Mouse (Mus musculus): ENCODE measurements at regions not wholly inside any gene's neighbourhood (a gene's known extent, or its start where the extent isn't known, plus 50 kb on each side); places are given as distances from the start of the nearest gene placed in this dataset.

DNA sequence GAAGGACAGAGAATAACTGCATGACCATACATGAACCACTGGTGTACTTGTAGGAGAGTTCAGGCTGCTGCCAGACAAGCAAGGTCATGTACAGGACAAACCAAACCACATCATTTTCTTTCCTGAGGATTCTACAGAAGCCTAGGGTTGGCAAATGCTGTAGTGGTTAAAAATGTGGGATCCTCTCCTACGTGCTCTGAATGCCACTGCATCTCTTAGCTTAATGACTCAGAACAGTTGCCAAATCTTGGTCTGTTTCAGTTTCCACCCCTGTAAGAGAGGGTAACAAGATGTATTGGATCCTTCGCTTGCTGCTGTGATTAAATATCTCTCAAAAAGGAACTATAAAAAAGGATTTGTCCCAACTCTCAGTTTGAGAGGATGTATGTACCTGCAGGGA, 938.1 kb downstream of the 4930444P10Rik start:
- Histone ChIP-seq H3K9ac (replicated peaks) (no peak overlapping the region), H3K4me1 (no peaks in the 10 kb centered on the region), H3K27ac (replicated peaks) (no peak overlapping the region), H3K27me3 (no peaks in the 10 kb centered on the region), H3K4me2 (replicated peaks) (no peak overlapping the region), H3K4me3 (no peak overlapping the region), H3K9me3 (no peaks in the 10 kb centered on the region), H3K36me3 (no peaks in the 10 kb centered on the region)
- ATAC-seq (ENCODE audit: low FRiP score, low read depth) = no peak
- WGBS = 88% methylated on average over 2 of the region's 2 CpGs

DNA sequence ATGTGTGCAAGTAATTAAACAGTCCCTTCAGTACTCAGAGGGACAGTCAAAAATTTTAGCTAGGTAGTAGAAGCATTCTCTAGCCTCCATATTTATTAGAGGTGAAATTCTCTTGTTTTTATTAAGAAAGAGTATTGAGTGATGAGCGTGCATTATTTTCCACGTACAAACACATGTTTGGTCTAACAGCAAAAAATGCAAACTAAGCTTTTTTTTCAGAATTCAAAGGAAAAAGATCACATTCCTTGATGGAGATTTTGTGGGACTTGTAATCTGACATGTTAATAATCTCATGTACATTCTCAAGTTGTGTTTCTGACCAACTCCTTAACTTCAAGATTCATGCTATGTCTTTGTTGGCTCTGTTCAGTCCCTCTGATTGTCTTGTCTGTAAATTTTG, 939.2 kb downstream of the 4930444P10Rik start:
- Histone ChIP-seq H3K4me1 (no peaks in the 10 kb centered on the region), H3K27ac (replicated peaks) (no peak overlapping the region), H3K27me3 (no peaks in the 10 kb centered on the region), H3K4me3 (no peak overlapping the region), H3K9ac (replicated peaks) (no peak overlapping the region), H3K4me2 (replicated peaks) (no peak overlapping the region), H3K9me3 (no peaks in the 10 kb centered on the region), H3K36me3 (no peaks in the 10 kb centered on the region)
- 93% methylated on average over 2 of the region's 2 CpGs for WGBS
- ATAC-seq (ENCODE audit: low FRiP score, low read depth) = no peak

DNA sequence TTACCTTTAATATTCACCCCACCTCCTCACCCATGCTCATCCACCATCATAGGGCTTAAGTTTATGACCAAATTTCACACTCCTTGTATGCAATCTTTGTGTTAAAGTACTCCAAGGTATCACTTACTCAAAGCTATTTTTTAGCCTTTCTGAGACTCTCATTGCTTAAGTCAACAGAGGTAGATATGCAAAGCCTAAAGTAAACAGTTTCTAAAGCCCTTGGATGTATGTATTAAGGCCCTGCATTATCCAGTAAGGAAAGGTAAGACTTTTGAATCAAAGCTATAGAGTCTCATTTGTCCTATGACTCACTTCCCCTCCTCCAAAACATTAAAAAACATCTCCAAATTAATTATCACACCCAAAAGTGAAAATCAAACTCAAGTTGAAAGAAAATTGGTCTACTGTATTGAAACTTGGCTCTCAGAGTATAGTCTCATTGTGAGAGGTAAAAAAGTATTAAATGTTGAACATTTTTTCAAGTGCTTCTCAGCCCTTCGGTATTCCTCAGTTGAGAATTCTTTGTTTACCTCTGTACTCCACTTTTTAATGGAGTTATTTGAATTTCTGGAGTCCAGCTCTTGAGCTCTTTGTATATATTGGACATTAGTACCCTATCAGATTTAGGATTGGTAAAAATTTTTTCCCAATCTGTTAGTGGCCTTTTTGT, 949.1 kb downstream of the 4930444P10Rik start:
- no peak for ATAC-seq (ENCODE audit: low FRiP score, low read depth)
- WGBS = 83% methylated on average over 1 of the region's 1 CpGs
- Histone ChIP-seq H3K4me3 (no peak overlapping the region), H3K36me3 (no peaks in the 10 kb centered on the region), H3K27me3 (no peaks in the 10 kb centered on the region), H3K9me3 (no peaks in the 10 kb centered on the region), H3K4me1 (no peaks in the 10 kb centered on the region), H3K9ac (replicated peaks) (no peak overlapping the region), H3K27ac (replicated peaks) (no peak overlapping the region), H3K4me2 (replicated peaks) (no peak overlapping the region)

DNA sequence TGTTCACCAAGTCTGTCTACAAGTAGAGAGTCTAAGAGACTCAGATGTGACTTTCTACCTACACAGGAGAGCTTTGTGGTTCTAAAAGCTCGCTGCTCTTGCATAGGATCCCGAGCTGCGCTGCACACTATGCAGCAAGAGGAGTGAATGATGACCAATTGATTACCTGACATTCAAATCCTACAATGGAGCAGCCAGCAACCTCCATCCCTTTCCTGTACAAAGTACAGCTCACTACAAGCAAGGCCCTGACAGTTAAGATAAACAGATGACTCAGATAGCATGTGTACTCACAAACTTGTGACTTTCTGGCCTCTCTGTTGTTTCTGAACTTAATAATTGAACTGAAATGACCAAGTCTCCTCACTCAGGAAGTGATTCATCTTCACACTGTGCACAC, 974.7 kb downstream of the 4930444P10Rik start:
- Histone ChIP-seq H3K9me3 (no peaks in the 10 kb centered on the region), H3K4me3 (no peak overlapping the region), H3K4me1 (no peaks in the 10 kb centered on the region), H3K4me2 (replicated peaks) (no peak overlapping the region), H3K36me3 (no peaks in the 10 kb centered on the region), H3K27ac (replicated peaks) (no peak overlapping the region), H3K27me3 (no peaks in the 10 kb centered on the region), H3K9ac (replicated peaks) (no peak overlapping the region)
- 89% methylated on average over 3 of the region's 3 CpGs for WGBS
- no peak for ATAC-seq (ENCODE audit: low FRiP score, low read depth)

DNA sequence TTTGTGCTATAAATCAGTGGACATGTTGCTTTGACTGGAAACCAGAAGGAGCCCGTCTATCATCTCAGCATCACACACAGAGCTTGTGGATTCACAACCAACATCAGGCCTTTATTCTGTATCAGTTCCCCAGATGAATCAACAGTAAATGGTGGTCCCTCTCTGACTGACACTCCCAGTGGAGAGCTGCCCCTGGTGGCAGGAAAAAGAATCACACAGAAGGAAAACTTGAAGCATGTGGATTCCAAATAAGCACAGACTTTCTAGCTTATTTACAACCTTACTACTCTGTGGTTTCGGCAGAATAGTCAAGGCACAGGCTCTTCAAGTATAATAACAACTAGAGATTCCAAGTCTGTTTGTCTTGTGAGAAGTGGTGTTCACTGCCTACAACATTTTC, 981.7 kb downstream of the 4930444P10Rik start:
- Histone ChIP-seq H3K4me2 (replicated peaks) (no peak overlapping the region), H3K27me3 (no peaks in the 10 kb centered on the region), H3K9me3 (no peaks in the 10 kb centered on the region), H3K9ac (replicated peaks) (no peak overlapping the region), H3K27ac (replicated peaks) (no peak overlapping the region), H3K36me3 (no peaks in the 10 kb centered on the region), H3K4me3 (no peak overlapping the region), H3K4me1 (no peaks in the 10 kb centered on the region)
- WGBS = 82% methylated on average over 2 of the region's 2 CpGs
- no peak for ATAC-seq (ENCODE audit: low FRiP score, low read depth)

DNA sequence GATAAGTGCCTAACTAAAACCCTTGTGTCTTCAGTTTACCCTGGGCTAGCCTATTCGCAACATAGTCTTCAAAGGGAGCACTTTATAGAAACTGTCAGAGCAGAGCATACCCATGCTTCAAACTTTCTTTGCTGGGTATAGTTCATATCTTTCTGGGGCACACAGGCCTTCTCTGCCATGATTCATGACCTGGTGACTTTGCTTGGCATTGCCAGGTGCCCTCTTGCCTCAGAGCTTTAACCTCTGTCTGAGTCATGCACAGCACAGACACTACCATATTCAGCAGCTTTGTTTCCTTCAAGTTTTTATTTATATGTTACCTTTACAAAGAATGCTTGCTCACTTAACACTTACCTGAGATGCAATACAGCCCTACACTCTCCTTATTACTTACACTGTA, 1022.8 kb downstream of the 4930444P10Rik start:
- no peak for ATAC-seq (ENCODE audit: low FRiP score, low read depth)
- no peaks in the 10 kb centered on the region for H3K4me1 ChIP-seq
- H3K4me2 ChIP-seq (replicated peaks) = no peak overlapping the region
- H3K9ac ChIP-seq (replicated peaks) = no peak overlapping the region
- no peaks in the 10 kb centered on the region for H3K27me3 ChIP-seq
- WGBS = 83% methylated on average over 1 of the region's 1 CpGs
- H3K36me3 ChIP-seq = no peaks in the 10 kb centered on the region
- no peaks in the 10 kb centered on the region for H3K9me3 ChIP-seq
- H3K4me3 ChIP-seq = no peak overlapping the region
- H3K27ac ChIP-seq (replicated peaks) = no peak overlapping the region

DNA sequence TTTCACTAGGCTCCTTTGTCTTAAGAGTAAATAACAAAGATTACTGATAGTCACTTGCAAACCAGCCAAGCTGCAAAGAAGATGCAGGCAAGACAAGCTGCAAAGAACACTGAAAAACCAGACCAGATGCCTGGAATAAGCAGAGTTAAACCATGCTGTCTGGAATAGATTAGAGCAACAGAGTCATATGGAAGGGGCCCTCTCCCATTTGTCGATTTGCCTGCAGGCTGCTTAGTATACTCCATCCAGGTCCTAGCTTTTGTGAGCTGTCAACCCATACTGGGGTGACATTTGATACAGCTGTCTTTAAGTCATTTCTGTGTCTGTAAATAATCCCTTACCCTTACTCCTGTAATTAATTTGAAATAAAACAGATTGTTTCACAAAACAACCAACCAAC, 1059.1 kb downstream of the 4930444P10Rik start:
- WGBS = 60% methylated on average over 1 of the region's 1 CpGs
- H3K27me3 ChIP-seq = no peaks in the 10 kb centered on the region
- no peak overlapping the region for H3K27ac ChIP-seq (replicated peaks)
- no peak overlapping the region for H3K4me2 ChIP-seq (replicated peaks)
- H3K9ac ChIP-seq (replicated peaks) = no peak overlapping the region
- no peaks in the 10 kb centered on the region for H3K36me3 ChIP-seq
- H3K4me1 ChIP-seq = no peaks in the 10 kb centered on the region
- H3K9me3 ChIP-seq = no peaks in the 10 kb centered on the region
- no peak for ATAC-seq (ENCODE audit: low FRiP score, low read depth)
- H3K4me3 ChIP-seq = no peak overlapping the region

DNA sequence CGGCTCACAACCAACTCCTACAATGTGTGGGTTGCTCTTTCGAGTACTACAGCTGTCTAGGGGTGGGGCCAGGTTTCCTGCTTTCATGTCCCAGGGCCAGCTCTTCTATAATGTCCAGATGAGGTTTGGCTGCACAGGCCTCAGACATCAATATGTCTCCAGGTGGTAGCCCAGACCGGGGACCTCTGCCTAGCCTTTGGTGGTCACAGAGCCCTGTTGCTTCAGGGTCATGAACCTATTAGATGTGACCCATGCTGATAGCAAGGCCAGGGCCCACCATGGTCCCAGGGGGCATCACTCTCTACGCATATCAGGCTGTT, 1074.7 kb downstream of the 4930444P10Rik start:
- WGBS = 85% methylated on average over 4 of the region's 4 CpGs
- no peaks in the 10 kb centered on the region for H3K9me3 ChIP-seq
- no peak overlapping the region for H3K4me2 ChIP-seq (replicated peaks)
- H3K4me3 ChIP-seq = no peak overlapping the region
- H3K27ac ChIP-seq (replicated peaks) = no peak overlapping the region
- H3K27me3 ChIP-seq = no peaks in the 10 kb centered on the region
- no peaks in the 10 kb centered on the region for H3K36me3 ChIP-seq
- H3K9ac ChIP-seq (replicated peaks) = no peak overlapping the region
- ATAC-seq (ENCODE audit: low FRiP score, low read depth) = 0 out of 2 replicates have a peak, but pooled peaks have one; percentile 12
- H3K4me1 ChIP-seq = no peaks in the 10 kb centered on the region

DNA sequence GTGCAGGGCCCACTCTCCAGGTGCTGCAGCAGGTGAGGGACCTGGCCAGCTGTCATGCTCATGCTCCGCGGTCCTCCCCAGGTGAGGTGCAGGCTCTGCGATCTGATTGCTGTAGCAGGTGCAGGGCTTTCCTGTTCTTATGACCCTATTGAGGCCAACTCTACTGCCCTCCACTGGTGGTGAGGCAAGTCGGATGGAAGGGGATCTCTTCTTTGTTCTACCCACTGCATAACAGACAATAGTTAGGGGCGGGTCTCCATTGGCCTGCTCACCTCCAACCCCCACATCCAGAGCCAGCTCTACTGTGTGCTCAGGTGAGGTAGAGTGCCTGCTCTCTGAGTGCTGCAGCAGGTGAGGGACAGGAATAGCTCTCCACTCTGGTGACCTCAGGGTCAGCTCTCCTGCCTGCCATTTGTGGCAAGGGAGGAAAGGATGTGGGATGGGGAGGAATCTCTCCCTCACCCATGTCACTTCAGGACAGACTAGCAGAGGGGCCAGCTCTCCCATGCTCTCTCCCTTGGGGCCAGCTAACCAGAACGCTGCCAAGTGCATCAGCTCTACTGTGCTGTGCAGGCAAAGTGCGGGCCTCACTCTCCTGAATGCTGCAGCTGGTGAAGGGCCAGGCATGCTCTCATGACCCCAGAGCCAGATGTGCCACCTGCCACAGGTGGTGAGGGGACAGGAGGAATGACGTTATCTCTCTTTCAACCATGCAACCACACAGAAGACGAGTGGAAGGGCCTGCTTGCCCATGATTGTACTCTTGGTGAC, 1075.3 kb downstream of the 4930444P10Rik start:
- H3K27me3 ChIP-seq = no peaks in the 10 kb centered on the region
- no peak overlapping the region for H3K4me3 ChIP-seq
- no peaks in the 10 kb centered on the region for H3K4me1 ChIP-seq
- no peak overlapping the region for H3K27ac ChIP-seq (replicated peaks)
- H3K36me3 ChIP-seq = no peaks in the 10 kb centered on the region
- peak; percentile 63 for ATAC-seq (ENCODE audit: low FRiP score, low read depth)
- WGBS = 68% methylated on average over 9 of the region's 9 CpGs
- no peak overlapping the region for H3K4me2 ChIP-seq (replicated peaks)
- no peak overlapping the region for H3K9ac ChIP-seq (replicated peaks)
- H3K9me3 ChIP-seq = no peaks in the 10 kb centered on the region

DNA sequence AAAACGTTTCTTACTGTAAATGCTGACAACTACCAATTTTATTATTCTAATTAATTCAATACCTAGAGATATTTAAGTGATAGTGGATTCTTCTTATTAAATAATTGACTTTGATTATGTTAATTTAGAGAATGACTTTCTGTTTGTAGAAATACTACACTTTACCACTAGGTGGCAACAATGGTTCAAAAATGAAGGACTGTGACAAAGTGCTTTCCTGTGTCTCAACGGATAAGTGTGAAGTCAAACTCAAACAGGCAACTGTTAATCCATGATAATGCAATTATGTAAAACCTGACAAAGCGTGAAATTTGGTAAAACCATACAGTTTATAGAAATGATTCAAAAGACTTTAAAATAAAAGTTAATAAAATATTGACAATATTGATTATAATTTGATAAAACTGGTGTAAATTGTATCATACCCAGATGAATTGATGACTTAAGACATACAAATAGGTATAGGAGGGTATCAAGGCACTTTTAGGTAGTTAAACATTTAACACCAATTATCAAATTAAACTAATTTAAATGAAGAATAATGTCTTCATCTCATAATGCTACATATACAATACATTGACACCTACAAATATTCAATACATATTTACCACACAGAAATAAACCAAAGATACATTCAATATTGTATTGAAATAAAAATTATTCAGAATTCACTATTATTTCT, 1085.3 kb downstream of the 4930444P10Rik start:
- Histone ChIP-seq H3K9me3 (no peaks in the 10 kb centered on the region), H3K27ac (replicated peaks) (no peak overlapping the region), H3K4me2 (replicated peaks) (no peak overlapping the region), H3K9ac (replicated peaks) (no peak overlapping the region), H3K27me3 (no peaks in the 10 kb centered on the region), H3K36me3 (no peaks in the 10 kb centered on the region), H3K4me1 (no peaks in the 10 kb centered on the region), H3K4me3 (no peak overlapping the region)
- WGBS = 5% methylated on average over 3 of the region's 3 CpGs
- ATAC-seq (ENCODE audit: low FRiP score, low read depth) = peak; percentile 83

DNA sequence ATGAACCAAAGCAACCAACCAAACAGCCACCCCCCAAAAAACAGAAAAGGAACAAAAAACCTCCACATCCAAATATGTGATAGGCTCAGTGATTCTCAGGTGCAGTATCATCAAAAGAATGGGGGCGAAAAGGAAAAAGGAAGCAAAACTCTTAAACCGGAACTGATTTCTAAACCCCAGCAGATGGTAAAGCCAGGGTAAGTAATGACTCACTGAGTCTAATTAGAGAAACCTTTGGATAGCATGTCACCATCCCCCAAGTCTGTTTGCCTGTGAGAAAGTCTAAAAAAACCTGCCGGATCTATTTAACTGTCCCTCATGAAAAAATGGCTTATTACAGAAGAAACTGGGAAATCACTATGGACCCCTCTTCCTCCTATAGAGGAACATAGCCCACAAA, 1097.8 kb downstream of the 4930444P10Rik start:
- Histone ChIP-seq H3K36me3 (no peaks in the 10 kb centered on the region), H3K27me3 (no peaks in the 10 kb centered on the region), H3K9ac (replicated peaks) (no peak overlapping the region), H3K27ac (replicated peaks) (no peak overlapping the region), H3K9me3 (no peaks in the 10 kb centered on the region), H3K4me2 (replicated peaks) (no peak overlapping the region), H3K4me3 (no peak overlapping the region), H3K4me1 (no peaks in the 10 kb centered on the region)
- 97% methylated on average over 3 of the region's 3 CpGs for WGBS
- ATAC-seq (ENCODE audit: low FRiP score, low read depth) = no peak

DNA sequence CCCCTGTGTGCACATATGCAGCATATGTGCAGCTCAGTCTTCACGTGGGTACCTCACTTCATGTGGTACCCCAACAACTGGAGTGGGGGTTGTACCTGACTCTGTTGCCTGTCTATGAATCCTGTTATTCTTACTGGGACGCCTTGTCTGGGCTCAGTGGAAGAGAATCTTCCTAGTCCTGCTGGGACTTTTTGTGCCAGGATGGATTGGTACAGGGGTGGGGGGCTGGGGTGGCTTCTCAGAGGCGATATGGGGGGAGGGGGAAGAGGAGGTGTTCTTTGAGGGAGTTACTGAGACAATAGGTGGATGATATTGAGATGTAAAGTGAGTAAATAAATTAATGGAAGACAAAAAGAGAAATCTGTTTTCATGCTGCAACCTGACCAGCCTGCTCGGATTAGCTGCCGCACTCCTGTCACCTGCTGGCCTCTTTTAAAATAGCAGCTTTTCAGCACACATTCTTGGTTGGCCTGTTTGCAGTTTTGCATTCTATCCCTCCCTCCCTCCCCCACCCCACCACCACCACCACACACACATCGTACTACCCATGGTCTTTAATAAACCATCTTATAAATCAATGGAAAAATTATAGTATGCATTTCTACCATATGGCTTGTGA, 1112.9 kb downstream of the 4930444P10Rik start:
- Histone ChIP-seq H3K4me3 (no peak overlapping the region), H3K9ac (replicated peaks) (no peak overlapping the region), H3K9me3 (no peaks in the 10 kb centered on the region), H3K36me3 (no peaks in the 10 kb centered on the region), H3K4me1 (no peaks in the 10 kb centered on the region), H3K27me3 (no peaks in the 10 kb centered on the region), H3K27ac (replicated peaks) (no peak overlapping the region), H3K4me2 (replicated peaks) (no peak overlapping the region)
- WGBS = 36% methylated on average over 6 of the region's 6 CpGs
- peak; percentile 49; the same call in 1 of the 2 replicates for ATAC-seq (ENCODE audit: low FRiP score, low read depth)
